In genomic region chr14:58075433-58076029, GRCm38 (mm10) we compare ENCODE assay signal across 9 mouse cellular contexts. TPM values are rescaled to one million over a fixed set of nuclear protein-coding genes. Genes with fewer than 3 reads are reported as not detected.
DNase-seq lines count a peak whose midpoint lies in the region; ATAC-seq and TF ChIP-seq lines count a peak whose summit lies in the region.
"Had no signal": no experiment of that assay in that cellular context is flagged by ENCODE, and none has a peak within 500 bp of the region (broad histone marks: within the 10 kb centered on the region; RNA-seq: fewer than 3 reads in every experiment).

No protein-coding gene starts in this region.

- no peaks in the 10 kb centered on the region for H3K36me3 ChIP-seq in heart, embryonic 15.5 days
- H3K36me3 ChIP-seq in midbrain, embryonic 12.5 days = no peaks in the 10 kb centered on the region
- H3K36me3 ChIP-seq in stomach, postnatal 0 days (ENCODE audit: control insufficient read depth, insufficient read depth, low read length) = no peaks in the 10 kb centered on the region

- H3K9ac ChIP-seq in heart, embryonic 15.5 days = peak overlapping the region; percentile 80
- peak overlapping the region; percentile 48 for H3K9ac ChIP-seq in midbrain, embryonic 12.5 days (replicated peaks)
- H3K9ac ChIP-seq in stomach, postnatal 0 days (ENCODE audit: low read length) = peak overlapping the region; percentile 56

- no peaks in the 10 kb centered on the region for H3K9me3 ChIP-seq in heart, embryonic 15.5 days (replicated peaks)
- no peaks in the 10 kb centered on the region for H3K9me3 ChIP-seq in midbrain, embryonic 12.5 days
- H3K9me3 ChIP-seq in stomach, postnatal 0 days (ENCODE audit: control insufficient read depth, low read length) = no peaks in the 10 kb centered on the region

- peak; percentile 9 for DNase-seq in urinary bladder, postnatal 25 days (ENCODE audit: low spot score)
- DNase-seq in urinary bladder, postnatal 36 days (ENCODE audit: low spot score in 2 of 2) = no peak
- DNase-seq in embryo, embryonic 10 days (ENCODE audit: low spot score) = peak; percentile 74
- peak; percentile 39 for DNase-seq in kidney, postnatal 14 days
- DNase-seq in stomach, postnatal 0 days (ENCODE audit: low spot score) = peak; percentile 68
- no peak for DNase-seq in gastrocnemius, postnatal 36 days

- intact Hi-C loops in gastrocnemius, postnatal 36 days (cut with DNase I) = no loop called here

- peak overlapping the region; percentile 82 for H3K4me3 ChIP-seq in heart, embryonic 15.5 days
- peak overlapping the region; percentile 57 for H3K4me3 ChIP-seq in midbrain, embryonic 12.5 days
- H3K4me3 ChIP-seq in stomach, postnatal 0 days (ENCODE audit: low read depth, low read length) = peak overlapping the region; percentile 61

- peaks cover 49% of the 10 kb centered on the region for H3K4me1 ChIP-seq in heart, embryonic 15.5 days (replicated peaks)
- peaks cover 45% of the 10 kb centered on the region for H3K4me1 ChIP-seq in midbrain, embryonic 12.5 days
- H3K4me1 ChIP-seq in stomach, postnatal 0 days (replicated peaks; ENCODE audit: control insufficient read depth, insufficient read depth) = peaks cover 2% of the 10 kb centered on the region; the same call in 1 of the 2 replicates

- ATAC-seq in heart, embryonic 15.5 days (replicated peaks; ENCODE audit: insufficient number of reproducible peaks, insufficient read depth, low FRiP score, low read depth) = peak; percentile 37
- peak; percentile 10; the same call in 1 of the 2 replicates for ATAC-seq in midbrain, embryonic 12.5 days (ENCODE audit: low FRiP score, low read depth)
- ATAC-seq in stomach, postnatal 0 days (ENCODE audit: low FRiP score, low TSS enrichment) = no peak; the same call in 1 of the 2 replicates

- no peak for TF ChIP-seq EP300 in stomach, postnatal 0 days (optimal IDR thresholded peaks at IDR 0.05)

- H3K4me2 ChIP-seq in heart, embryonic 15.5 days = peak overlapping the region; percentile 98
- H3K4me2 ChIP-seq in midbrain, embryonic 12.5 days (replicated peaks) = peak overlapping the region; percentile 97
- peak overlapping the region; percentile 93 for H3K4me2 ChIP-seq in stomach, postnatal 0 days (replicated peaks; ENCODE audit: low read depth)

- under 1% methylated on average over 31 of the region's 31 CpGs for WGBS in heart, embryonic 15.5 days
- under 1% methylated on average over 27 of the region's 31 CpGs for WGBS in midbrain, embryonic 12.5 days
- under 1% methylated on average over 31 of the region's 31 CpGs for WGBS in stomach, postnatal 0 days

- H3K27me3 ChIP-seq in heart, embryonic 15.5 days = peaks cover 45% of the 10 kb centered on the region
- peaks cover 87% of the 10 kb centered on the region for H3K27me3 ChIP-seq in midbrain, embryonic 12.5 days
- H3K27me3 ChIP-seq in stomach, postnatal 0 days (ENCODE audit: control insufficient read depth, insufficient read depth, low read length) = no peaks in the 10 kb centered on the region

- TF ChIP-seq CTCF in stomach, postnatal 0 days (IDR thresholded peaks at IDR 0.05; ENCODE audit: low read depth) = peak; percentile 38

- peak overlapping the region; percentile 86 for H3K27ac ChIP-seq in heart, embryonic 15.5 days
- peak overlapping the region; percentile 77 for H3K27ac ChIP-seq in midbrain, embryonic 12.5 days (replicated peaks)
- H3K27ac ChIP-seq in stomach, postnatal 0 days (replicated peaks) = peak overlapping the region; percentile 76
- H3K27ac ChIP-seq: macrophage had no signal

RNA-seq across cellular contexts. Expression of gene Fgf9, which starts 5.2 kb away (rescaled TPM):
- polyA plus RNA-seq in heart, embryonic 15.5 days (2015; fragmentation: Nextera tagmentation; extraction: Ambion mirVana) = 6.6 and 7.2 TPM in 2 replicates
- 3.4 and 3.9 TPM in 2 replicates for polyA plus RNA-seq in midbrain, embryonic 12.5 days (2016; fragmentation: Nextera tagmentation; extraction: Ambion mirVana)
- 5.9 and 6.3 TPM in 2 replicates for polyA plus RNA-seq in stomach, postnatal 0 days (2015; fragmentation: Nextera tagmentation; extraction: Ambion mirVana)
- total RNA-seq in gastrocnemius, postnatal 36 days (2021) = 1 to 10 TPM in 1 of 2 experiments, under 1 TPM in 1; 0.62 to 1.4 TPM

Comparison
In these comparisons a context has a peak if more than half of its experiments do, and no peak if none do; other contexts are left out.
1. DNase-seq: peak in urinary bladder, postnatal 25 days (single experiment), embryo, embryonic 10 days (single experiment), kidney, postnatal 14 days (single experiment) and stomach, postnatal 0 days (single experiment); none in urinary bladder, postnatal 36 days (0 of 2) and gastrocnemius, postnatal 36 days (0 of 2).
2. Peak in every context shown above with its lines, with median percentiles within 50 percentile points of each other: H3K27ac ChIP-seq, H3K4me2 ChIP-seq, H3K4me3 ChIP-seq and H3K9ac ChIP-seq.